Mouse (Mus musculus): Measurements from ENCODE around the gene Shisa3. TPM values are rescaled to one million over a fixed set of nuclear protein-coding genes. Genes with fewer than 3 reads are reported as not detected.

Shisa3 gene
- polyA plus RNA-seq, 1 experiment from 2014 or later: 2.8 TPM

GRCm38 (mm10) chr5:67606916-67607803 is 522 bp upstream of the Shisa3 start:
- no peaks in the 10 kb centered on the region for H3K36me3 ChIP-seq
- peak overlapping the region; percentile 97 for H3K4me2 ChIP-seq
- peaks cover 7% of the 10 kb centered on the region for H3K4me1 ChIP-seq (replicated peaks)
- H3K27ac ChIP-seq (ENCODE audit: poor library complexity, severe bottlenecking): no peak overlapping the region
- H3K9me3 ChIP-seq (replicated peaks): no peaks in the 10 kb centered on the region
- H3K9ac ChIP-seq: peak overlapping the region; percentile 63
- no peak; the same call in 1 of the 2 replicates for ATAC-seq (ENCODE audit: insufficient number of reproducible peaks, low FRiP score)
- H3K4me3 ChIP-seq: peak overlapping the region; percentile 58
- WGBS: 1% methylated on average over 62 of the region's 66 CpGs
- H3K27me3 ChIP-seq (replicated peaks): peaks cover 68% of the 10 kb centered on the region

GRCm38 (mm10) chr5:67608674-67609519 is 1.2 kb downstream of the Shisa3 start:
- ATAC-seq (ENCODE audit: insufficient number of reproducible peaks, low FRiP score): no peak
- H3K9me3 ChIP-seq (replicated peaks): no peaks in the 10 kb centered on the region
- H3K4me1 ChIP-seq (replicated peaks): peaks cover 7% of the 10 kb centered on the region
- peaks cover 67% of the 10 kb centered on the region for H3K27me3 ChIP-seq (replicated peaks)
- H3K4me3 ChIP-seq: peak overlapping the region; percentile 58
- no peak overlapping the region for H3K27ac ChIP-seq (ENCODE audit: poor library complexity, severe bottlenecking)
- no peaks in the 10 kb centered on the region for H3K36me3 ChIP-seq
- peak overlapping the region; percentile 97 for H3K4me2 ChIP-seq
- 5% methylated on average over 31 of the region's 31 CpGs for WGBS
- H3K9ac ChIP-seq: peak overlapping the region; percentile 63

GRCm38 (mm10) chr5:67609520-67609837 is 1.8 kb downstream of the Shisa3 start:
- H3K4me2 ChIP-seq: peak overlapping the region; percentile 15; the same call in 1 of the 2 replicates
- peaks cover 7% of the 10 kb centered on the region for H3K4me1 ChIP-seq (replicated peaks)
- H3K27me3 ChIP-seq (replicated peaks): peaks cover 64% of the 10 kb centered on the region
- H3K27ac ChIP-seq (ENCODE audit: poor library complexity, severe bottlenecking): no peak overlapping the region
- no peak overlapping the region for H3K4me3 ChIP-seq
- no peaks in the 10 kb centered on the region for H3K36me3 ChIP-seq
- no peak overlapping the region for H3K9ac ChIP-seq
- 13% methylated on average over 2 of the region's 2 CpGs for WGBS
- no peak for ATAC-seq (ENCODE audit: insufficient number of reproducible peaks, low FRiP score)
- H3K9me3 ChIP-seq (replicated peaks): no peaks in the 10 kb centered on the region

- Histone ChIP-seq H3K36me3 (0 out of 2 replicates have a peak, but pooled peaks cover 6% of the 10 kb centered on the region), H3K4me3 (no peak overlapping the region), H3K27me3 (replicated peaks) (no peaks in the 10 kb centered on the region), H3K4me2 (no peak overlapping the region), H3K9me3 (replicated peaks) (no peaks in the 10 kb centered on the region), H3K4me1 (replicated peaks) (no peaks in the 10 kb centered on the region), H3K9ac (no peak overlapping the region), H3K27ac (ENCODE audit: poor library complexity, severe bottlenecking) (no peak overlapping the region)
- 65% methylated on average over 12 of the region's 12 CpGs for WGBS
- ATAC-seq (ENCODE audit: insufficient number of reproducible peaks, low FRiP score): no peak
Observed at GRCm38 (mm10) chr5:67621230-67621629, 13.5 kb downstream of the Shisa3 start.

- H3K9me3 ChIP-seq (replicated peaks): no peaks in the 10 kb centered on the region
- H3K4me3 ChIP-seq: no peak overlapping the region
- H3K36me3 ChIP-seq: no peaks in the 10 kb centered on the region
- H3K9ac ChIP-seq: no peak overlapping the region
- H3K4me2 ChIP-seq: no peak overlapping the region
- no peak overlapping the region for H3K27ac ChIP-seq (ENCODE audit: poor library complexity, severe bottlenecking)
- no peak for ATAC-seq (ENCODE audit: insufficient number of reproducible peaks, low FRiP score)
- 73% methylated on average over 9 of the region's 9 CpGs for WGBS
- no peaks in the 10 kb centered on the region for H3K27me3 ChIP-seq (replicated peaks)
- no peaks in the 10 kb centered on the region for H3K4me1 ChIP-seq (replicated peaks)
Observed at GRCm38 (mm10) chr5:67628180-67628940, 20.7 kb downstream of the Shisa3 start.

GRCm38 (mm10) chr5:67629440-67629839 is 21.8 kb downstream of the Shisa3 start:
- no peak overlapping the region for H3K4me2 ChIP-seq
- H3K9ac ChIP-seq: no peak overlapping the region
- no peaks in the 10 kb centered on the region for H3K9me3 ChIP-seq (replicated peaks)
- H3K4me1 ChIP-seq (replicated peaks): peaks cover 9% of the 10 kb centered on the region
- no peaks in the 10 kb centered on the region for H3K27me3 ChIP-seq (replicated peaks)
- H3K4me3 ChIP-seq: no peak overlapping the region
- no peaks in the 10 kb centered on the region for H3K36me3 ChIP-seq
- 79% methylated on average over 7 of the region's 7 CpGs for WGBS
- no peak overlapping the region for H3K27ac ChIP-seq (ENCODE audit: poor library complexity, severe bottlenecking)
- no peak for ATAC-seq (ENCODE audit: insufficient number of reproducible peaks, low FRiP score)

GRCm38 (mm10) chr5:67629861-67630260 is 22.2 kb downstream of the Shisa3 start:
- no peaks in the 10 kb centered on the region for H3K36me3 ChIP-seq
- 88% methylated on average over 6 of the region's 6 CpGs for WGBS
- no peaks in the 10 kb centered on the region for H3K27me3 ChIP-seq (replicated peaks)
- no peak overlapping the region for H3K27ac ChIP-seq (ENCODE audit: poor library complexity, severe bottlenecking)
- H3K4me2 ChIP-seq: no peak overlapping the region
- H3K4me1 ChIP-seq (replicated peaks): peaks cover 10% of the 10 kb centered on the region
- no peak overlapping the region for H3K4me3 ChIP-seq
- ATAC-seq (ENCODE audit: insufficient number of reproducible peaks, low FRiP score): no peak
- no peaks in the 10 kb centered on the region for H3K9me3 ChIP-seq (replicated peaks)
- H3K9ac ChIP-seq: no peak overlapping the region

GRCm38 (mm10) chr5:67631261-67631660 is 23.6 kb downstream of the Shisa3 start:
- H3K4me3 ChIP-seq: no peak overlapping the region
- H3K4me1 ChIP-seq (replicated peaks): peaks cover 10% of the 10 kb centered on the region
- ATAC-seq (ENCODE audit: insufficient number of reproducible peaks, low FRiP score): no peak
- no peak overlapping the region for H3K9ac ChIP-seq
- no peaks in the 10 kb centered on the region for H3K27me3 ChIP-seq (replicated peaks)
- no peak overlapping the region for H3K27ac ChIP-seq (ENCODE audit: poor library complexity, severe bottlenecking)
- no peak overlapping the region for H3K4me2 ChIP-seq
- no peaks in the 10 kb centered on the region for H3K36me3 ChIP-seq
- H3K9me3 ChIP-seq (replicated peaks): no peaks in the 10 kb centered on the region
- 94% methylated on average over 12 of the region's 12 CpGs for WGBS

- peak overlapping the region; percentile 50; the same call in 1 of the 2 replicates for H3K4me2 ChIP-seq
- H3K4me1 ChIP-seq (replicated peaks): peaks cover 10% of the 10 kb centered on the region
- no peak overlapping the region for H3K27ac ChIP-seq (ENCODE audit: poor library complexity, severe bottlenecking)
- H3K36me3 ChIP-seq: no peaks in the 10 kb centered on the region
- H3K9me3 ChIP-seq (replicated peaks): no peaks in the 10 kb centered on the region
- H3K27me3 ChIP-seq (replicated peaks): no peaks in the 10 kb centered on the region
- no peak overlapping the region for H3K9ac ChIP-seq
- H3K4me3 ChIP-seq: no peak overlapping the region
- WGBS: 31% methylated on average over 7 of the region's 7 CpGs
- ATAC-seq (ENCODE audit: insufficient number of reproducible peaks, low FRiP score): no peak
Observed at GRCm38 (mm10) chr5:67633138-67633782, 25.6 kb downstream of the Shisa3 start.

GRCm38 (mm10) chr5:67633831-67634268 is 26.2 kb downstream of the Shisa3 start:
- peak; percentile 42; the same call in 1 of the 2 replicates for ATAC-seq (ENCODE audit: insufficient number of reproducible peaks, low FRiP score)
- Histone ChIP-seq H3K4me3 (no peak overlapping the region), H3K4me2 (peak overlapping the region; percentile 50), H3K27me3 (replicated peaks) (no peaks in the 10 kb centered on the region), H3K27ac (ENCODE audit: poor library complexity, severe bottlenecking) (no peak overlapping the region), H3K9ac (no peak overlapping the region), H3K4me1 (replicated peaks) (peaks cover 10% of the 10 kb centered on the region), H3K36me3 (no peaks in the 10 kb centered on the region), H3K9me3 (replicated peaks) (no peaks in the 10 kb centered on the region)
- 19% methylated on average over 10 of the region's 10 CpGs for WGBS

Data from heart, embryonic 12.5 days (tissue).